Mouse (Mus musculus): ENCODE data around the gene Nkiras2. TPM values are rescaled to one million over a fixed set of nuclear protein-coding genes. Genes with fewer than 3 reads are reported as not detected.
"Not testable (repeated sequence)": the region's sequence is repeated elsewhere in the genome, so short reads cannot be mapped to it uniquely, and the experiment has no call there.

The Nkiras2 gene
- polyA plus RNA-seq, 1 experiment from 2014 or later: 103 TPM

GRCm38 (mm10) chr11:100580275-100580674 lies 38.8 kb upstream of the Nkiras2 start:
- 91% methylated on average over 13 of the region's 13 CpGs for WGBS

DNA sequence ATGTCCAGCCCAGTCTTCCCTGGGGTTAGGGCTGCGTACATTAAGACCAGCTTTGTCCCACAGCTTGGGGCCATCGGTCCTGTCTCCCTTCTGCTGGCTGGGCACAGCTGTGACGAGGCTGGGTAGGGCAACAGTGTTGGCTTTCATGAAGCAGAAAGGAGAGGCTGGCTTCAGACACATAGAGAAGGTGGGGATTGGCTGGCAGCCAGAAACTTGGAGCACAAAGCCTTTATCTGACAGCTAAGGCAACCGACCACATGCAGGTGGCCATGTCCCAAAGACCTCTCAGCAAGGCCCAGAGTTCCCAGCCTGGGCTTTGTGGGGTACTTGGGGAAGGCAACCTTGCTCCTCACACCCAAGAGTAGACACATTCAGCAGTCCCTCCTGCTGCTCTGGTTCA lies 37.3 kb upstream of the Nkiras2 start:
- Histone ChIP-seq H3K27ac (replicated peaks) (no peak overlapping the region), H3K9ac (replicated peaks) (no peak overlapping the region), H3K4me2 (replicated peaks) (no peak overlapping the region), H3K9me3 (no peaks in the 10 kb centered on the region), H3K4me3 (no peak overlapping the region), H3K4me1 (no peaks in the 10 kb centered on the region; the same call in 1 of the 2 replicates), H3K27me3 (no peaks in the 10 kb centered on the region), H3K36me3 (peaks cover 81% of the 10 kb centered on the region)
- WGBS: 86% methylated on average over 4 of the region's 4 CpGs
- ATAC-seq (ENCODE audit: low FRiP score, low read depth): no peak

More at GRCm38 (mm10) chr11:100580275-100580674, 38.8 kb upstream of the Nkiras2 start:
- Histone ChIP-seq H3K9me3 (no peaks in the 10 kb centered on the region), H3K9ac (replicated peaks) (no peak overlapping the region), H3K4me1 (peaks cover 7% of the 10 kb centered on the region), H3K27ac (replicated peaks) (no peak overlapping the region), H3K36me3 (peaks cover 66% of the 10 kb centered on the region), H3K27me3 (peaks cover 5% of the 10 kb centered on the region; the same call in 1 of the 2 replicates), H3K4me2 (replicated peaks) (no peak overlapping the region), H3K4me3 (no peak overlapping the region)
- ATAC-seq (ENCODE audit: low FRiP score, low read depth): no peak

- H3K9me3 ChIP-seq; H3K4me1 ChIP-seq; H3K27ac ChIP-seq (replicated peaks); H3K4me3 ChIP-seq; ATAC-seq (ENCODE audit: low FRiP score, low read depth); H3K4me2 ChIP-seq (replicated peaks); H3K27me3 ChIP-seq; H3K9ac ChIP-seq (replicated peaks): not testable (repeated sequence)
- WGBS: 95% methylated on average over 1 of the region's 1 CpGs
- peaks cover 88% of the 10 kb centered on the region for H3K36me3 ChIP-seq
Observed at GRCm38 (mm10) chr11:100582413-100582812, 36.6 kb upstream of the Nkiras2 start.

DNA sequence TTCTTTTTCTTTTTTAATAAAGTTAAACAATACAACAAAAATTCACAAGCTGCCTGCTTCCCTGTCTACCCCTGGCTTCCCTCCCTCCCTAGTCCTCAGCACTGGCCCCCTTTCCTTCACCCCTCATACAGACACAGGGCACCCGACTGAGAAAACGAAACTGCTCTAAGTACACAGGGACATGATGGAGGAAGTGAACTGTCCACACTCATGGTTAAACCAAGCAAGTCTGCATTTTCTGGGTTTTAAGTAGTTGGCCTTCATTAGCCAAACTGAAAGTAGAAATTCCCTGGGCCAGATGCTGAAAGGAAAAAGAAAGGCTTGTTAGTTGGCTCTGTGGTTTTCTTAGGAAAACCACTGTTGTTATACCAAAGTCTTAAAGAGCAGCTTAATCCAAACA lies 36.2 kb upstream of the Nkiras2 start:
- no peak for ATAC-seq (ENCODE audit: low FRiP score, low read depth)
- Histone ChIP-seq H3K4me2 (replicated peaks) (no peak overlapping the region), H3K27me3 (no peaks in the 10 kb centered on the region), H3K36me3 (peaks cover 92% of the 10 kb centered on the region), H3K4me3 (no peak overlapping the region), H3K9ac (replicated peaks) (no peak overlapping the region), H3K9me3 (no peaks in the 10 kb centered on the region), H3K27ac (replicated peaks) (no peak overlapping the region), H3K4me1 (no peaks in the 10 kb centered on the region)
- WGBS: 97% methylated on average over 2 of the region's 2 CpGs

- no peaks in the 10 kb centered on the region for H3K4me1 ChIP-seq
- WGBS: 96% methylated on average over 7 of the region's 7 CpGs
- H3K27ac ChIP-seq (replicated peaks): no peak overlapping the region
- no peak overlapping the region for H3K4me3 ChIP-seq
- peaks cover 97% of the 10 kb centered on the region for H3K36me3 ChIP-seq
- no peak overlapping the region for H3K9ac ChIP-seq (replicated peaks)
- no peaks in the 10 kb centered on the region for H3K27me3 ChIP-seq
- ATAC-seq (ENCODE audit: low FRiP score, low read depth): no peak
- no peaks in the 10 kb centered on the region for H3K9me3 ChIP-seq
- H3K4me2 ChIP-seq (replicated peaks): no peak overlapping the region
Observed at GRCm38 (mm10) chr11:100584561-100584961, 34.5 kb upstream of the Nkiras2 start.

DNA sequence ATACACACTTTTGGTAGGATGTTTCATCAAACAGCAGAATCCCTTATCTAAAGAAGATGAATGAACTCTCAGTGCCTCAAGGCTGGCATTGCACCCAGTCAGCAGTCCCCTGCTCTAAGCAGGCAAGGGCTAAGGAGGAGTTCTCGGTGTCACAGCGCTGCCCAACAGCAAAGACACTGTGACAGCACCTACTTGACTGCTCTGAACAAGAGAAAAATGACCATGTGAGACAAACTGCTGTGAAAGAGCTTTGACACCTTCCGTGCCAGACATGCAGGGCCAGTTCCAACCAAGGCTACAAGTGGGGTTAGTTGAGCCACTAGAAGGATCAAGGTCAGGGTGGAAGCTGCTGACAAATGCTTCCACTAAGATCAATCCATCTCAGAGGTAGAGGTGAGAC lies 33.9 kb upstream of the Nkiras2 start:
- Histone ChIP-seq H3K27me3 (no peaks in the 10 kb centered on the region), H3K9me3 (no peaks in the 10 kb centered on the region), H3K27ac (replicated peaks) (no peak overlapping the region), H3K4me3 (no peak overlapping the region), H3K9ac (replicated peaks) (no peak overlapping the region), H3K36me3 (peaks cover 97% of the 10 kb centered on the region), H3K4me1 (no peaks in the 10 kb centered on the region), H3K4me2 (replicated peaks) (no peak overlapping the region)
- 97% methylated on average over 3 of the region's 3 CpGs for WGBS
- ATAC-seq (ENCODE audit: low FRiP score, low read depth): no peak

DNA sequence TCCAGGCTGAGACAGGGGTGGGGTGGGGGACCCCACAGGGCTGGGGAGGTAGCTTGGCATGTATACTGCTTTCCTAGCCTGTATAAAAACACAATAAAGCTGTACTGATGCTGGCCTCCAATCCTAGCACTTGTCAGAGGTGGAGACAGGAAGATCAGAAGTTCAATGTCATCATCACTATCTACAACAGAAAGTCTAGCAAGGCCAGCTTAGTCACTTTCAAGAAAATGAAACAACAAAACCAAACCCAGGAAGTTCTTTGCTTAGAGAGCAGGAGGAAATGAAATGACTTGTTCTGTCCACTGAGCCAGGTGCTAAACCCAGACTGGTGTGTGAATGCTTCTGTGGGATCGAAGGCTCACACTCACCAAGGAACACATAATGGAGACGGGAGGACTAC lies 30.6 kb upstream of the Nkiras2 start:
- no peaks in the 10 kb centered on the region for H3K27me3 ChIP-seq
- H3K27ac ChIP-seq (replicated peaks): no peak overlapping the region
- H3K9me3 ChIP-seq: no peaks in the 10 kb centered on the region
- no peak overlapping the region for H3K4me3 ChIP-seq
- 100% methylated on average over 2 of the region's 2 CpGs for WGBS
- peaks cover 97% of the 10 kb centered on the region for H3K36me3 ChIP-seq
- H3K4me1 ChIP-seq: no peaks in the 10 kb centered on the region
- H3K4me2 ChIP-seq (replicated peaks): no peak overlapping the region
- no peak overlapping the region for H3K9ac ChIP-seq (replicated peaks)
- no peak for ATAC-seq (ENCODE audit: low FRiP score, low read depth)

DNA sequence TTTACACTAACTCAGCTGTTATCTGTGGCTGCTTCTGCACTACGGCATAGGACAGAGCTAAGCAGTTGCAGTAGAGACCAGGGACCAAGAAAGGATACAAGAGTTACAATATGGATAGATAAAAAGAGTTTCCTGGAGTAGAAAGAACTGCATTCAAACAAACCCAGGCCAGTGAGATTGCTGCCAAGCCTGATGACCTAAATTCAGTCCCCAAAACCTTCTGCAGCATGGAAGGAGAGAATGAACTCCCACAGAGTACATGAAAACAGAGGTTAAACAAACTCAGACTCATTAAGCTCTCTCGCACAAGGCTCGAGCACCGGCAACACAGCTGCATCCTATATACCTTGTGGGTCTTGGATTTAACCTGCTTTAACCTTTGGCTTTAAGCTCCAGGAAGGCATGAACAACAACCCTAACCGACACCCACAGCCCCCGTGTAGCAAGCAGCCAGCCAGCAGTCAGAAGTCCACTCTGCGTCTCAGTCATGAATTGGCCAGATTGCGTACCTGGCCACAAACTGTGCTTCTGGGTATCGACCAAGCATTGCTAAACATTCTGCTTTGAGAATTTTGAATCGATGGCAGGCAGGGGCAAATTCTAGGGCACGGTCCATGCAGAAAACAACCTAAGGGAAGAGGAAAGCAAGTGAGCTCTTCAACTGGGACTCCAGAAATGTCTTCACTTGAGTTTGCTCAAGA lies 26.5 kb upstream of the Nkiras2 start:
- H3K9ac ChIP-seq (replicated peaks): no peak overlapping the region
- H3K27ac ChIP-seq (replicated peaks): no peak overlapping the region
- no peaks in the 10 kb centered on the region for H3K27me3 ChIP-seq
- H3K36me3 ChIP-seq: peaks cover 96% of the 10 kb centered on the region
- no peak overlapping the region for H3K4me3 ChIP-seq
- no peak overlapping the region for H3K4me2 ChIP-seq (replicated peaks)
- ATAC-seq (ENCODE audit: low FRiP score, low read depth): no peak
- H3K4me1 ChIP-seq: no peaks in the 10 kb centered on the region
- WGBS: 93% methylated on average over 11 of the region's 11 CpGs
- no peaks in the 10 kb centered on the region for H3K9me3 ChIP-seq

- no peaks in the 10 kb centered on the region for H3K9me3 ChIP-seq
- no peaks in the 10 kb centered on the region for H3K4me1 ChIP-seq
- no peak overlapping the region for H3K4me2 ChIP-seq (replicated peaks)
- H3K27ac ChIP-seq (replicated peaks): no peak overlapping the region
- no peak overlapping the region for H3K4me3 ChIP-seq
- no peak overlapping the region for H3K9ac ChIP-seq (replicated peaks)
- no peaks in the 10 kb centered on the region for H3K27me3 ChIP-seq
- no peak for ATAC-seq (ENCODE audit: low FRiP score, low read depth)
- H3K36me3 ChIP-seq: peaks cover 97% of the 10 kb centered on the region
- WGBS: 96% methylated on average over 7 of the region's 7 CpGs
Observed at GRCm38 (mm10) chr11:100594608-100595007, 24.4 kb upstream of the Nkiras2 start.

DNA sequence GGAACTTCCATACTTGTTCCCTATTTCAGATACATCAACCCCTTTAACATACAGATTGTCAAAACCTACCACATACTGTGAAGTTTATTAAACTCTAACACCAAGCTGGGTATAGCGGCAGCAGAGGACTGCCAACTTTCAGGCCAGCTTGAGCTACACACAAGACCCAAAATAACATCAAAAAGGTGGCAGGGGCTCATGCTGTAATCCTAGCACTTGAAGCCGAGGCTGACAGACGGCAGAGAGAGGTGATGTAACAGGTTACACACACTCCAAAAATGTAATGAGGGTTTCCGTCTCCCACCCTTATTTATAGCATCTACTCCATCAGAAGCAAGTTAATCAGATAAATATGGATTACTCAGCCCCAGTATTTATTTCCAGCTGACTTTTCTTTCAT lies 23.5 kb upstream of the Nkiras2 start:
- 80% methylated on average over 4 of the region's 4 CpGs for WGBS
- H3K4me3 ChIP-seq: no peak overlapping the region
- H3K4me1 ChIP-seq: no peaks in the 10 kb centered on the region
- no peak overlapping the region for H3K27ac ChIP-seq (replicated peaks)
- no peaks in the 10 kb centered on the region for H3K9me3 ChIP-seq
- ATAC-seq (ENCODE audit: low FRiP score, low read depth): no peak
- no peak overlapping the region for H3K4me2 ChIP-seq (replicated peaks)
- H3K27me3 ChIP-seq: no peaks in the 10 kb centered on the region
- peaks cover 99% of the 10 kb centered on the region for H3K36me3 ChIP-seq
- H3K9ac ChIP-seq (replicated peaks): no peak overlapping the region

- no peak overlapping the region for H3K9ac ChIP-seq (replicated peaks)
- no peak overlapping the region for H3K27ac ChIP-seq (replicated peaks)
- no peaks in the 10 kb centered on the region for H3K4me1 ChIP-seq
- ATAC-seq (ENCODE audit: low FRiP score, low read depth): no peak
- H3K9me3 ChIP-seq: no peaks in the 10 kb centered on the region
- H3K4me2 ChIP-seq (replicated peaks): no peak overlapping the region
- 94% methylated on average over 4 of the region's 4 CpGs for WGBS
- H3K36me3 ChIP-seq: peaks cover 86% of the 10 kb centered on the region
- H3K27me3 ChIP-seq: no peaks in the 10 kb centered on the region
- H3K4me3 ChIP-seq: no peak overlapping the region
Observed at GRCm38 (mm10) chr11:100598074-100598473, 21.0 kb upstream of the Nkiras2 start.

- ATAC-seq (ENCODE audit: low FRiP score, low read depth): no peak
- no peak overlapping the region for H3K4me3 ChIP-seq
- no peak overlapping the region for H3K4me2 ChIP-seq (replicated peaks)
- 94% methylated on average over 3 of the region's 3 CpGs for WGBS
- H3K27ac ChIP-seq (replicated peaks): no peak overlapping the region
- H3K27me3 ChIP-seq: no peaks in the 10 kb centered on the region
- 0 out of 2 replicates have a peak, but pooled peaks cover 2% of the 10 kb centered on the region for H3K4me1 ChIP-seq
- no peak overlapping the region for H3K9ac ChIP-seq (replicated peaks)
- peaks cover 58% of the 10 kb centered on the region for H3K36me3 ChIP-seq
- no peaks in the 10 kb centered on the region for H3K9me3 ChIP-seq
Observed at GRCm38 (mm10) chr11:100601372-100601771, 17.7 kb upstream of the Nkiras2 start.

GRCm38 (mm10) chr11:100603155-100603554 lies 15.9 kb upstream of the Nkiras2 start:
- H3K4me3 ChIP-seq: no peak overlapping the region
- no peaks in the 10 kb centered on the region for H3K27me3 ChIP-seq
- no peak overlapping the region for H3K9ac ChIP-seq (replicated peaks)
- 0 out of 2 replicates have a peak, but pooled peaks cover 2% of the 10 kb centered on the region for H3K4me1 ChIP-seq
- no peak overlapping the region for H3K27ac ChIP-seq (replicated peaks)
- H3K36me3 ChIP-seq: peaks cover 43% of the 10 kb centered on the region
- WGBS: 90% methylated on average over 9 of the region's 9 CpGs
- no peak overlapping the region for H3K4me2 ChIP-seq (replicated peaks)
- no peak for ATAC-seq (ENCODE audit: low FRiP score, low read depth)
- H3K9me3 ChIP-seq: no peaks in the 10 kb centered on the region
